Mouse (Mus musculus) C2C12 (cell line): ENCODE results near the gene Gm1113. TPM values are rescaled to one million over a fixed set of nuclear protein-coding genes. Genes with fewer than 3 reads are reported as not detected.

Experiments
- H3K27me3 ChIP-seq: one replicate; pipeline ENCODE4 v1.6.1; 2011; ENCODE audit not compliant: control insufficient read depth, insufficient read depth, insufficient read length
- H3K36me3 ChIP-seq: one replicate; pipeline ENCODE4 v1.6.1; 2011; ENCODE audit not compliant: control insufficient read depth, insufficient read depth
- H3K4me3 ChIP-seq: one replicate; pipeline ENCODE4 v1.5.1; 2011; ENCODE audit warnings: mild to moderate bottlenecking, control low read depth; ENCODE audit not compliant: poor library complexity, insufficient read depth, severe bottlenecking
- H3K79me2 ChIP-seq: one replicate; pipeline ENCODE4 v1.6.1; 2011; ENCODE audit not compliant: control insufficient read depth, insufficient read depth
- H3K79me3 ChIP-seq: one replicate; pipeline ENCODE4 v1.6.1; 2011; ENCODE audit warnings: low read depth, control low read depth
- H3ac ChIP-seq: one replicate; pipeline ENCODE3; 2011; ENCODE audit warnings: low read depth; ENCODE audit not compliant: control insufficient read depth, insufficient read length
- CEBPB ChIP-seq: IDR thresholded peaks from one replicate; pipeline ENCODE4 v1.6.1; 2011; ENCODE audit warnings: low read depth, mild to moderate bottlenecking, control low read depth, moderate library complexity
- CTCF ChIP-seq: IDR thresholded peaks from one replicate; pipeline ENCODE4 v1.5.1; 2011; ENCODE audit not compliant: control insufficient read depth, insufficient read depth, insufficient read length
- FOSL1 ChIP-seq: IDR thresholded peaks from one replicate; pipeline ENCODE4 v1.8.0; 2011; ENCODE audit warnings: mild to moderate bottlenecking, low read length; ENCODE audit not compliant: poor library complexity, insufficient read depth, severe bottlenecking
- MAX ChIP-seq: IDR thresholded peaks from one replicate; pipeline ENCODE4 v1.6.1; 2011; ENCODE audit warnings: mild to moderate bottlenecking, control low read depth
- MYOD1 ChIP-seq: IDR thresholded peaks from one replicate; pipeline ENCODE4 v1.6.1; 2011; ENCODE audit warnings: low read depth; ENCODE audit not compliant: control insufficient read depth, insufficient read length
- MYOG ChIP-seq: IDR thresholded peaks from one replicate; pipeline ENCODE4 v1.6.1; 2011; ENCODE audit not compliant: control insufficient read depth, insufficient read length; ENCODE audit errors: extremely low read depth
- USF1 ChIP-seq: IDR thresholded peaks from one replicate; pipeline ENCODE4 v1.6.1; 2011; ENCODE audit warnings: low read depth, mild to moderate bottlenecking, control low read depth, moderate library complexity
- polyA plus RNA-seq: library from polyadenylated mRNA; unstranded; fragments of >200 nt; fragmentation: generic; extraction: Trizol; gene quantifications from one replicate; pipeline ENCODE4 v1.2.1, GENCODE M21; 2012; ENCODE audit warnings: missing spikeins

Gm1113 gene
- polyA plus RNA-seq, 1 experiment: 0.02 TPM

DNA sequence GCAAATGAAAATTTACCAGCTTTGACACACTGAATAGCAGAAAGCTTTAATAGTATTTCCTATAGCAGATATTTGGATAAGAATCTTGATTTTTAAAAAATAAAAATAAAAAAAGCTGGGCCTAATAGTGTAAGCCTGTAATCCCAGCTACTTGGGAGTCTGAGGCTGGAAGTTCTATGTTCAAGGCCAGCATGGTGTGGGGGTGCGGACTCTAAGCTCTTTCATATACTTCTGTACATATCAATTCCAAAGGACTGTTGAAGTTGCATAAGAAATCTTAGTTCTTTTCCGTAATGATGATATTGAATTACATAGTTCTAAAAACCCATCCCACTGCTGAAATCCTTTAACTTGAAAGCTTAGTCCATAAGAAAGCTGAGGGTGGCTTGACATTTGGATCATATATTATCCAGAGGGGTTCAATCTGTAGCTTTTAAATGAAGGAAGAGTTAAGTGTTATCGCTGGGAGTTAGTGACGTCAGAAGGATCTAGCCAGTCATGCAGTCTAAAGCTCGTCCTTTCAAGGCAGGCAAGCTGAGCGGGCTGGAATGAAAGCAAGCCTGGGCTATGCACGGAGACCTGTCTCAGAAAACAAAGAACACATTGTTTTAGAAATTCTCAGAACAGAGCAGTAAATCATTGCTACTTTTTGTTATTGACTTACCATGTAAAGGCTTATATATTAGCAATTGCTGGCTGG lies 24.9 kb downstream of the Gm1113 start:
- TF ChIP-seq CEBPB (no peak), USF1 (no peak), MAX (no peak), MYOG (no peak), FOSL1 (no peak), CTCF (no peak), MYOD1 (no peak)
- no peaks in the 10 kb centered on the region for H3K27me3 ChIP-seq
- H3K4me3 ChIP-seq: no peak overlapping the region
- H3K79me2 ChIP-seq: no peaks in the 10 kb centered on the region
- H3ac ChIP-seq: no peak overlapping the region
- no peaks in the 10 kb centered on the region for H3K79me3 ChIP-seq
- H3K36me3 ChIP-seq: peaks cover 63% of the 10 kb centered on the region

GRCm38 (mm10) chr9:35491109-35491866 lies 26.8 kb downstream of the Gm1113 start:
- no peak for TF ChIP-seq MYOD1
- no peak for TF ChIP-seq MAX
- TF ChIP-seq FOSL1: no peak
- no peak for TF ChIP-seq MYOG
- no peak for TF ChIP-seq CEBPB
- no peak for TF ChIP-seq USF1
- Histone ChIP-seq H3K27me3 (no peaks in the 10 kb centered on the region), H3ac (no peak overlapping the region), H3K79me3 (no peaks in the 10 kb centered on the region), H3K4me3 (no peak overlapping the region), H3K79me2 (no peaks in the 10 kb centered on the region), H3K36me3 (peaks cover 67% of the 10 kb centered on the region)

GRCm38 (mm10) chr9:35488496-35488895 lies 29.6 kb downstream of the Gm1113 start:
- Histone ChIP-seq H3ac (no peak overlapping the region), H3K4me3 (no peak overlapping the region), H3K79me2 (no peaks in the 10 kb centered on the region), H3K36me3 (peaks cover 52% of the 10 kb centered on the region), H3K79me3 (no peaks in the 10 kb centered on the region), H3K27me3 (no peaks in the 10 kb centered on the region)
- TF ChIP-seq USF1: no peak
- TF ChIP-seq MYOD1: no peak
- no peak for TF ChIP-seq MAX
- TF ChIP-seq CEBPB: no peak
- TF ChIP-seq FOSL1: no peak
- TF ChIP-seq MYOG: no peak

- Histone ChIP-seq H3K36me3 (peaks cover 38% of the 10 kb centered on the region), H3K79me3 (no peaks in the 10 kb centered on the region), H3K27me3 (no peaks in the 10 kb centered on the region), H3ac (no peak overlapping the region), H3K4me3 (no peak overlapping the region), H3K79me2 (no peaks in the 10 kb centered on the region)
- TF ChIP-seq CTCF (no peak), USF1 (no peak), FOSL1 (no peak), CEBPB (no peak), MYOD1 (no peak), MYOG (no peak), MAX (no peak)
Observed at GRCm38 (mm10) chr9:35486616-35487015, 31.5 kb downstream of the Gm1113 start.

GRCm38 (mm10) chr9:35483949-35484348 lies 34.1 kb downstream of the Gm1113 start:
- Histone ChIP-seq H3K79me3 (no peaks in the 10 kb centered on the region), H3K4me3 (no peak overlapping the region), H3K36me3 (peaks cover 38% of the 10 kb centered on the region), H3K79me2 (no peaks in the 10 kb centered on the region), H3K27me3 (no peaks in the 10 kb centered on the region), H3ac (no peak overlapping the region)
- TF ChIP-seq MYOG: no peak
- TF ChIP-seq MAX: no peak
- no peak for TF ChIP-seq MYOD1
- no peak for TF ChIP-seq CTCF
- no peak for TF ChIP-seq USF1
- no peak for TF ChIP-seq CEBPB
- TF ChIP-seq FOSL1: no peak
